Mouse (Mus musculus): ENCODE data around the gene Baz1a. TPM values are rescaled to one million over a fixed set of nuclear protein-coding genes. Genes with fewer than 3 reads are reported as not detected.

Gene Baz1a
- total RNA-seq, 4 experiments from 2014 or later, result 4.4 to 8.2 (median 7.9) TPM

DNA sequence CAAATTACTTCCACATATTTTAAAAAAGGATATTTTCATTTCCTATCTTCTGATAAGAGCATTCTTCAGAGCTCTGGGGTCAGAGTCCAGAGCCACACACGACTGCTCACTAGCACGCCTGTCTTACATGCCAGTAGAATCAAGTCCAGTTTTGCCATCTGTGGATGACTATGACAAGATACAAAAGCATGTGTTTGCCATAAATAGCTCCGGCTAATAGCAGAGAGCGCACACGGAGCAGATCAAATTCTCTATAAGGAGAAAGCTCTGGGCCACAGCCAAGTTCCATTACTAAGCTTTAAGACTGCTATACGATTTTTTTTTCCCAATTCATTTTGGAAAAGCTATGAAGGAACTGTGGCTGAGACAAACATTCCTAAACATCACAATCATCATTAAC lies 154.6 kb downstream of the Baz1a start:
- peak; percentile 22 for DNase-seq (ENCODE audit: low spot score)

DNA sequence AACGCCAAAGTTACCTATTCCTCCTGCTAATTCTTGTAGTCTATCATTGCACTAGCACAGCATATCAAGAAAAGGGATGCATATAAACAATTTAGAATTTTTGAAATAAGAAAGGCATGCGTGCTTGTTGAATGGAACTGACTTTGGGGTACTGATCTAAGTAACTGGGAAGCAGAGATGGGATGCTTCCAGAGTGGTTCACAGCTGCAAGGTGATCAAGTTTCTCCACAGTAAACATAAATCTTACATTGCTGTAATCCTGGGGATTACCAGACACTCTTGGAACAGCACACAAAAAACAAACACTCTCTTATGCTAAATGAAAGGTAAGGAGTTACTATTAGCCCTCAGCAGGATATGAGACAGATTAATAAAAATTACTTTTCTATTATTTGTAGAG lies 163.6 kb downstream of the Baz1a start:
- DNase-seq (ENCODE audit: low spot score), result no peak

DNA sequence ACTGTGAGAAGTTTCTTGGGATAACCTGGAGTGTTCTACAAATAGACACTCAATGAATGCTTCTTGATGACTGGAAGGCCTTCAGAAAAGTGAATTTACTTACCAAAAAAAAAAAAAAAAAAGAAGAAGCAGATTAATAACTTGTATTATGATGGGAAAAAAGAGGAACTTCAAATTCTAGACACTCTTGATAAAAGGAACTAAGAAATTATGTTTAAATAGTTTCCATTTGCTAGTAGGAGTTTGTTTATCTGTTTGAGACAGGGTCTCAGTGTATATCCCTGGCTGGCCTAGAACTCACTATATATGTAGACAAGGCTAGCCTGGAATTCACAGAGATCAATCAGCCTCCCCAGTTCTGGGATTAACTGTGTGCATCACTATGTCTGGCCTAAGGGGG lies 169.7 kb downstream of the Baz1a start:
- DNase-seq (ENCODE audit: low spot score), result no peak

Other genes starting within 250 kb of the Baz1a start
- gene Snx6, start 218.6 kb downstream of the Baz1a start, total RNA-seq (2022), result 10 to 100 TPM; 27.1 to 31.7 (median 29.0) TPM
- gene Cfl2, start 151.5 kb downstream of the Baz1a start, total RNA-seq (2022), result 100 to 1,000 TPM; 390 to 423 (median 413) TPM
- gene Gm20403, start 27.8 kb downstream of the Baz1a start, total RNA-seq (2022), result not detected
- gene 2700097O09Rik, start 65.8 kb upstream of the Baz1a start, total RNA-seq (2022), result 1 to 10 TPM; 6.9 to 9.9 (median 8.3) TPM
- gene Srp54a, start 65.9 kb upstream of the Baz1a start, total RNA-seq (2022), result 10 to 100 TPM; 84.1 to 97.9 (median 91.8) TPM
- 10 to 100 TPM in 3 of 4 experiments, 1 to 10 TPM in 1; 8.7 to 13.8 (median 12.6) TPM for gene Fam177a, start 110.1 kb upstream of the Baz1a start, total RNA-seq (2022)
- gene Srp54b, start 140.8 kb upstream of the Baz1a start, total RNA-seq (2022), result 10 to 100 TPM; 24.1 to 59.5 (median 40.9) TPM
- 1 to 10 TPM in 1 of 4 experiments, under 1 TPM in 1, not detected in 2; 0.54 to 5.8 TPM for gene 1700047I17Rik2, start 185.2 kb upstream of the Baz1a start, total RNA-seq (2022)
- gene Srp54c, start 215.8 kb upstream of the Baz1a start, total RNA-seq (2022), result 10 to 100 TPM; 25.5 to 38.5 (median 28.2) TPM